Mouse (Mus musculus): ENCODE measurements around the gene Prdx3.

GRCm38 (mm10) chr19:60871366-60871765, 3.0 kb downstream of the Prdx3 start:
- TF ChIP-seq TCF12 (IDR thresholded peaks at IDR 0.05; ENCODE audit: insufficient read depth, poor library complexity, severe bottlenecking): no peak
- no peak for TF ChIP-seq POLR2A (IDR thresholded peaks at IDR 0.05; ENCODE audit: insufficient read length, low read depth)
- no peak for TF ChIP-seq USF1 (IDR thresholded peaks at IDR 0.05; ENCODE audit: low read depth)
- no peak for TF ChIP-seq REST (IDR thresholded peaks at IDR 0.05; ENCODE audit: insufficient read depth, insufficient read length)

All from myocyte (in vitro differentiated cells).